Mouse (Mus musculus): Measurements from ENCODE around the gene Rbm26. TPM values are rescaled to one million over a fixed set of nuclear protein-coding genes. Genes with fewer than 3 reads are reported as not detected.

Rbm26 gene
- polyA plus RNA-seq (2014; fragmentation: Nextera tagmentation; extraction: Ambion mirVana): 33.4 and 38.8 TPM in 2 replicates

DNA sequence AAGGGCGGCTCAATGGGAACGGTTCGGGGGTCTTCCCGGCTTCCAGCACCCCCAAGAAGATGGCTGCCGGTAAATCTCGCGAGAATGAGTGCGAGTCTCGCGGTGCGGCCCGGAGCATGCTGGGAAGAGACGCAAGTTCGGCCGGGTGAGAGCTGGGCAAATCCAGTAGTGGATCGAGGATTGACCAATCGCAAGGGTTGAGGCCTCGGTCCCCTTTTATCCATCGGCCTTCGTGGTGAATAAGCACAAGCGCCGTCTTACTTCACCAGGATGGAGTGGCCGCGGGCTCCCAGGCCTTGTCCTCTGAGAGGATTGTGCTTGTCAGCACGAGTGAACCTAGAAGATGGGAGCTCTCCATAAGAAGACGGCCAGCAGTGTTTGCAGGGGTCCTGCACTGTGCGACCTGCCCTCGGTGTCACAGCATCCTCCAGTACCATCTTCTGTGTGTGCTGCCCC, at the start of gene Rbm26:
Gene Rbm26 (minus strand): TSS at position 90 of the 456 bp plus-strand sequence.
- peak within 1 kb of the TSS; percentile 96 for H3K27ac ChIP-seq (replicated peaks; ENCODE audit: low read depth, low read length)
- DNase-seq (ENCODE audit: low spot score): peak; percentile 98
- H3K36me3 ChIP-seq (ENCODE audit: control insufficient read depth, insufficient read depth, low read length): no peaks in the 10 kb centered on the region
- no peaks in the 10 kb centered on the region for H3K9me3 ChIP-seq (ENCODE audit: control insufficient read depth, low read length)
- peak within 1 kb of the TSS; percentile 81 for H3K4me3 ChIP-seq (ENCODE audit: low read depth, low read length)
- peak within 1 kb of the TSS; percentile 88 for H3K4me2 ChIP-seq (ENCODE audit: low read depth, low read length)
- H3K4me1 ChIP-seq (ENCODE audit: control insufficient read depth, insufficient read depth, low read length): peaks cover 21% of the 10 kb centered on the region
- 0% methylated on average over 28 of the region's 28 CpGs for WGBS
- peak within 1 kb of the TSS; percentile 97 for H3K9ac ChIP-seq (ENCODE audit: low read depth, low read length)
- ATAC-seq (ENCODE audit: low read depth): peak; percentile 98
- H3K27me3 ChIP-seq (replicated peaks; ENCODE audit: control insufficient read depth, insufficient read depth, low read length): no peaks in the 10 kb centered on the region

DNA sequence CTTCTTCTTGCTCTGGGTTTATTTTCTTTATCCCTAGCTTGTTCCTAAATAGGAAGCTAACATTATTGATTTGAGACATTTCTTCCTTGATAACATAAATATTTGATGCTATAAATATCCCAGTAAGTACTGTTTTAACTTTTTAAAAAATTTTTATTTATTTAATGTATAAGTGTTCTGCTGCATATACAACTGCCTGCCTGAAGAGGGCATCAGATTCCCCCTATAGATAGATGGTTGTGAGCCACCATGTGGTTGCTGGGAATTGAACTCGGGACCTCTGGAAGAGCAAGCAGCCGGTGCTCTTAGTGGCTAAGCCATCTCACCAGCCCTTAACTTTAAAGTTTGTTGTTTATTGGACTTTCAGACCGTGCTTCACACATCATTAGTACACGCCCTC, 48.7 kb upstream of the Rbm26 start:
- no peak overlapping the region for H3K9ac ChIP-seq (ENCODE audit: low read depth, low read length)

DNA sequence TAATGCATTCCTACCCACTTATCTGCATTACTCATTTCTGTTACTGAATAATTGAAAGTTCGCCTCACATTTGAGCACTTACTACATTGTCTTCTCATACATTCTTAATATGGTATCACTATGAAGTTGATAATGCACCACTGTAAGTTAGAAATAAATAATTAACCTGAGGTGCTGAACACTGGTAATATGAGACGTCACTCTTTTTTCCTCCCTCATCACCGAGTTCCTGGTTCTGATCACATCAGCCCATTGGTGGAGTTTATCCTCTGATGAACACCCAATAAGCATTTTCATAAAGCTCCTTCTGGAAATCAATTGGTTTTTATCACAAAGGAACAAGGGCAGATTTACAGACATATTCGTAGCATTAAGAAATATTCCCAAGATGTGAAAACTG, 45.1 kb upstream of the Rbm26 start:
- Histone ChIP-seq H3K4me2 (ENCODE audit: low read depth, low read length) (no peak overlapping the region), H3K27ac (replicated peaks; ENCODE audit: low read depth, low read length) (no peak overlapping the region), H3K27me3 (replicated peaks; ENCODE audit: control insufficient read depth, insufficient read depth, low read length) (no peaks in the 10 kb centered on the region), H3K9me3 (ENCODE audit: control insufficient read depth, low read length) (no peaks in the 10 kb centered on the region), H3K4me3 (ENCODE audit: low read depth, low read length) (no peak overlapping the region), H3K9ac (ENCODE audit: low read depth, low read length) (no peak overlapping the region), H3K36me3 (ENCODE audit: control insufficient read depth, insufficient read depth, low read length) (no peaks in the 10 kb centered on the region), H3K4me1 (ENCODE audit: control insufficient read depth, insufficient read depth, low read length) (no peaks in the 10 kb centered on the region)
- no peak for ATAC-seq (ENCODE audit: low read depth)
- WGBS: 75% methylated on average over 4 of the region's 4 CpGs
- DNase-seq (ENCODE audit: low spot score): no peak

More for the DNA sequence above, 48.7 kb upstream of the Rbm26 start:
- Histone ChIP-seq H3K36me3 (ENCODE audit: control insufficient read depth, insufficient read depth, low read length) (no peaks in the 10 kb centered on the region), H3K27me3 (replicated peaks; ENCODE audit: control insufficient read depth, insufficient read depth, low read length) (no peaks in the 10 kb centered on the region), H3K9me3 (ENCODE audit: control insufficient read depth, low read length) (no peaks in the 10 kb centered on the region), H3K4me2 (ENCODE audit: low read depth, low read length) (no peak overlapping the region), H3K27ac (replicated peaks; ENCODE audit: low read depth, low read length) (no peak overlapping the region), H3K4me1 (ENCODE audit: control insufficient read depth, insufficient read depth, low read length) (no peaks in the 10 kb centered on the region), H3K4me3 (ENCODE audit: low read depth, low read length) (no peak overlapping the region)
- no peak for ATAC-seq (ENCODE audit: low read depth)
- DNase-seq (ENCODE audit: low spot score): no peak
- 90% methylated on average over 4 of the region's 4 CpGs for WGBS

DNA sequence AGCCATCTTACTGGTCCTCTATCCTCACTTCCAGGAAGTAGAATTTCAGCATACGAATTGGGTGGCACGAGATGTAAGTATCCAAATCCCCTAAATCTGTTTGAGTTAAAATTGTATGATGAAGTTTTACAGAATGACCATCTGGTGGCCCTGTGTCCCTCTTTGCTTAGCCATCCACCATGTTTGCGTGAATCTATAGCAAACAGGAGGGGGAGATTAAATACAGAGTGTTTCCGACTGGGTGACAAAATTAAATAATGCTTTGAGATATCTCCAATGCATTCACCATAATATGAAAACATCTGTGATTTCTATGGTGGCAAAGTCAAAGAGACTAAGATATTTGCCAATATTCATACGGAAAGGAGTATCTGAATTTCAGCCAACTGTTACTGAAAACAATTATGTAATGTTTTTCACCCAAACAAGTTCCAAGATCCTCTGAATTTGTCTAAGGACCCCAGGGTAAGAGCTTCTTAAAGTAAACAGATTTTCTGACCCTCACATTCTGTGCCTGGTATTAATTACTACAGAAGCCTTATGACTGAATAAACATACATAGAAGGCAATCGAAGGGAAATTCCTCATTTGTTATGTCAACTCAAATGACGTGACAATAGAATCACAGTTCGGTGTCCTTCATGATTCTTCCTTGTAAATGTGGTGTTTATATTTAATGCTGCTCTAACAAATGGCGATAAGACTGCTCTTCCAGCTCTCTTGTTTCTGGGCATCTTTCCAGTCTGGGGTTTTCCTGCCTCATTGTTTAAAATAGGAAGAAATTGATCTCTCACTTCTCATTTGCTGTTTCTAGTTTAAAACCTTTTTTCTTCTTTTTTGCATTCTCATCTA, 42.6 kb upstream of the Rbm26 start:
- H3K4me1 ChIP-seq (ENCODE audit: control insufficient read depth, insufficient read depth, low read length): no peaks in the 10 kb centered on the region
- H3K4me2 ChIP-seq (ENCODE audit: low read depth, low read length): no peak overlapping the region
- no peaks in the 10 kb centered on the region for H3K27me3 ChIP-seq (replicated peaks; ENCODE audit: control insufficient read depth, insufficient read depth, low read length)
- 49% methylated on average over 9 of the region's 9 CpGs for WGBS
- H3K27ac ChIP-seq (replicated peaks; ENCODE audit: low read depth, low read length): no peak overlapping the region
- DNase-seq (ENCODE audit: low spot score): peak; percentile 78
- no peak overlapping the region for H3K4me3 ChIP-seq (ENCODE audit: low read depth, low read length)
- H3K9ac ChIP-seq (ENCODE audit: low read depth, low read length): no peak overlapping the region
- no peak for ATAC-seq (ENCODE audit: low read depth)
- H3K9me3 ChIP-seq (ENCODE audit: control insufficient read depth, low read length): no peaks in the 10 kb centered on the region
- no peaks in the 10 kb centered on the region for H3K36me3 ChIP-seq (ENCODE audit: control insufficient read depth, insufficient read depth, low read length)

DNA sequence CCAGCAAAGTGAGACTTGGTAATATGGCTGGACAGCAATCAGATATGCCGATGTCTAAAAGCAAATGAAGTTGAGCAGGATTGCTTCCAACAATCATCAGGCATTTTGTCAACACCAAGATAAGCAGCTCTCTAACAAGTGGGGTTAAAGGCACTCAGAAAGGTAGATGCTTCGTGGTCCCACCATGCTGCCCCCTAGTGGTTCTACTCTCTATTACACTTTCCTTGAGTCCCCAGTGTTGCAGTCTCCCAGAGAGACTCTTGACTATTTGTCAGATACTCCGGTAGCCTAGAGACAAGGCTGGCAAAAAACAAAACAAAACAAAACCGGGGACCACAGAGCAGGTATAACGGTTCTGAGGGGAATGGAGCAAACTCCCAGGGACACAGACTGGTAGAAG, 21.3 kb upstream of the Rbm26 start:
- H3K4me2 ChIP-seq (ENCODE audit: low read depth, low read length): no peak overlapping the region

DNA sequence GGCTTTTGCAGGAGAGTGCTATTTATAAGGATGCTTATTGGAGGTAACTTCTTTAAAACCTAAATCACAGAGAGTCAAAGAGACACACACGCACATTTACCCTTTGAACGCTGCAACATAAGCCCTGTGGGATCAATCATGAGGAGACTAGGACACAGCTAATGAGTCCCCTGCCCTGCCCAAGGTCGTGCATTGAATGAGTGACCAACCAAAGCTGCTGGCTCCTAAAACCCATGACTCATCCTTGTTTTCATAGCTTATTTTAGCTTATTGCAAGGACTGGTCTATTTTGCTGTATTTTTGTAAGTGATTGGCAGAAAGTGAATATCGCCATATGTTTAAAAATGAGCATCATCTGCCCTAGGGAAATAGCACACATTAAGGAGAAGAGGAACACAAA, 17.6 kb upstream of the Rbm26 start:
- ATAC-seq (ENCODE audit: low read depth) (no peak), DNase-seq (ENCODE audit: low spot score) (no peak)
- Histone ChIP-seq H3K27me3 (replicated peaks; ENCODE audit: control insufficient read depth, insufficient read depth, low read length) (no peaks in the 10 kb centered on the region), H3K4me2 (ENCODE audit: low read depth, low read length) (no peak overlapping the region), H3K9me3 (ENCODE audit: control insufficient read depth, low read length) (no peaks in the 10 kb centered on the region), H3K9ac (ENCODE audit: low read depth, low read length) (no peak overlapping the region), H3K4me3 (ENCODE audit: low read depth, low read length) (no peak overlapping the region), H3K27ac (replicated peaks; ENCODE audit: low read depth, low read length) (no peak overlapping the region), H3K4me1 (ENCODE audit: control insufficient read depth, insufficient read depth, low read length) (0 out of 2 replicates have a peak, but pooled peaks cover 6% of the 10 kb centered on the region), H3K36me3 (ENCODE audit: control insufficient read depth, insufficient read depth, low read length) (no peaks in the 10 kb centered on the region)
- 50% methylated on average over 4 of the region's 4 CpGs for WGBS

More for the DNA sequence above, 21.3 kb upstream of the Rbm26 start:
- H3K36me3 ChIP-seq (ENCODE audit: control insufficient read depth, insufficient read depth, low read length): no peaks in the 10 kb centered on the region
- 0 out of 2 replicates have a peak, but pooled peaks cover 6% of the 10 kb centered on the region for H3K4me1 ChIP-seq (ENCODE audit: control insufficient read depth, insufficient read depth, low read length)
- ATAC-seq (ENCODE audit: low read depth) (no peak), DNase-seq (ENCODE audit: low spot score) (no peak)
- no peaks in the 10 kb centered on the region for H3K9me3 ChIP-seq (ENCODE audit: control insufficient read depth, low read length)
- H3K27ac ChIP-seq (replicated peaks; ENCODE audit: low read depth, low read length): no peak overlapping the region
- no peaks in the 10 kb centered on the region for H3K27me3 ChIP-seq (replicated peaks; ENCODE audit: control insufficient read depth, insufficient read depth, low read length)
- no peak overlapping the region for H3K4me3 ChIP-seq (ENCODE audit: low read depth, low read length)
- WGBS: 49% methylated on average over 5 of the region's 5 CpGs
- no peak overlapping the region for H3K9ac ChIP-seq (ENCODE audit: low read depth, low read length)

DNA sequence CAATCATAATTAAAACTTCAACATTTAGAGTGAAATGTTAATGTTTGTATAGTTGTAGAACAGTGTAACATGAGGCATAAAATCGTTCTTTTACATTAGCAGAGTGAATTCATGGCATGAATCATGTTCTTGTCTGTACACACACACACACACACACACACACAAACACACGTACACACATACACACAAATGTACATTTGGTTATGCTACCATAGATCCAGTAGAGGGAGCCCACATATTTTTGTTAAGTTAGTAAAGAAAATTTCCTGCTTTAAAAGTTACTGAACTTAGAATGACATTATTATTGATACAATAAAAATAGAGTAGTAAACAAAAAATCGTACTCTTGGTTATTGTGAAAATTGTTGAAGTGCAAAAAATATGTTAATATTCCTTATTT, 7.7 kb upstream of the Rbm26 start:
- H3K9ac ChIP-seq (ENCODE audit: low read depth, low read length): no peak overlapping the region
- ATAC-seq (ENCODE audit: low read depth) (no peak), DNase-seq (ENCODE audit: low spot score) (peak; percentile 49)
- H3K4me3 ChIP-seq (ENCODE audit: low read depth, low read length): no peak overlapping the region
- no peaks in the 10 kb centered on the region for H3K36me3 ChIP-seq (ENCODE audit: control insufficient read depth, insufficient read depth, low read length)
- 56% methylated on average over 3 of the region's 3 CpGs for WGBS
- H3K4me2 ChIP-seq (ENCODE audit: low read depth, low read length): no peak overlapping the region
- H3K9me3 ChIP-seq (ENCODE audit: control insufficient read depth, low read length): no peaks in the 10 kb centered on the region
- no peak overlapping the region for H3K27ac ChIP-seq (replicated peaks; ENCODE audit: low read depth, low read length)
- no peaks in the 10 kb centered on the region for H3K27me3 ChIP-seq (replicated peaks; ENCODE audit: control insufficient read depth, insufficient read depth, low read length)
- no peaks in the 10 kb centered on the region for H3K4me1 ChIP-seq (ENCODE audit: control insufficient read depth, insufficient read depth, low read length)

DNA sequence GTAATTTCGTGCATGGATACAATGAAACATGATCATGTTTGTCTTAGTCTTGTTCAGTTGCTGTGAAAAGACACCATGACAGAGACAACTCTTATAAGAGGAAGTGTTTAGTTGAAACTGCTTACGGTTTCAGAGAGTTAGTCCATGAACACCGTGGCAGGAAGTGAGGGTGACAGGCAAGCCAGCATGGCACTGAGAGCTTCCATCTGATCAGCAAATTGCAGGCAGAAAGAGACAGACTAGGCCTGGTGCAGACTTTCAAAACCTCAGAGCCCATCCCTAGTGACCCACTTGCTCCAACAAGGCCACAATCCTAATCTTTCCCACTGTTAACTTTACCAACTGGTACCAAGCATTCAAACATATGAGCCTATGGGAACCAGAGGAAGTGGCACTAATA, 5.7 kb upstream of the Rbm26 start:
- H3K9me3 ChIP-seq (ENCODE audit: control insufficient read depth, low read length): no peaks in the 10 kb centered on the region
- WGBS: 71% methylated on average over 3 of the region's 3 CpGs
- DNase-seq (ENCODE audit: low spot score) (no peak), ATAC-seq (ENCODE audit: low read depth) (no peak)
- no peak overlapping the region for H3K4me2 ChIP-seq (ENCODE audit: low read depth, low read length)
- no peaks in the 10 kb centered on the region for H3K4me1 ChIP-seq (ENCODE audit: control insufficient read depth, insufficient read depth, low read length)
- H3K27me3 ChIP-seq (replicated peaks; ENCODE audit: control insufficient read depth, insufficient read depth, low read length): no peaks in the 10 kb centered on the region
- H3K27ac ChIP-seq (replicated peaks; ENCODE audit: low read depth, low read length): no peak overlapping the region
- no peak overlapping the region for H3K4me3 ChIP-seq (ENCODE audit: low read depth, low read length)
- H3K36me3 ChIP-seq (ENCODE audit: control insufficient read depth, insufficient read depth, low read length): no peaks in the 10 kb centered on the region
- no peak overlapping the region for H3K9ac ChIP-seq (ENCODE audit: low read depth, low read length)

DNA sequence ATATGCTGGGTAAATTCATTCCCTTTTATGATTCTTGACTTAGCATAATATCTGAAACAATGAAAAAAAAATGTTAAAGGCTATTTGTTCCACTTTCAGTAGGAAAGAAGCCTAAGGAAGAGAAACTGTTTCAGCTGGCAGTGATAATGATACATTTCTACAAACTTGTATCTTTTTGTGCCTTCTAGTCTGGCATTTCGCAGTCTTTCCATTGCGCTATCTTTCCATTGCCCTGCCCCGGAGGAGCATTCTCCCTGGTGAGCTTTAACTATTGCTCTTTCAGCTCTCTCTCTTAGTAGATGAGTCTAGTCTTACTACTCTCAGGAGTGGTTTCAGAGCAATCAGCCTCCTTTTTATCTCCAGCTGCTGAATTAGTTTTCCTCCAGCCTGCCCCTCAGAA, 2.6 kb upstream of the Rbm26 start:
- H3K36me3 ChIP-seq (ENCODE audit: control insufficient read depth, insufficient read depth, low read length): no peaks in the 10 kb centered on the region
- H3K27me3 ChIP-seq (replicated peaks; ENCODE audit: control insufficient read depth, insufficient read depth, low read length): no peaks in the 10 kb centered on the region
- H3K4me1 ChIP-seq (ENCODE audit: control insufficient read depth, insufficient read depth, low read length): peaks cover 12% of the 10 kb centered on the region
- H3K9ac ChIP-seq (ENCODE audit: low read depth, low read length): no peak overlapping the region
- no peak overlapping the region for H3K4me2 ChIP-seq (ENCODE audit: low read depth, low read length)
- H3K9me3 ChIP-seq (ENCODE audit: control insufficient read depth, low read length): no peaks in the 10 kb centered on the region
- H3K27ac ChIP-seq (replicated peaks; ENCODE audit: low read depth, low read length): no peak overlapping the region
- DNase-seq (ENCODE audit: low spot score): no peak
- no peak for ATAC-seq (ENCODE audit: low read depth)
- WGBS: 93% methylated on average over 3 of the region's 3 CpGs
- H3K4me3 ChIP-seq (ENCODE audit: low read depth, low read length): no peak overlapping the region

Data from embryonic facial prominence, embryonic 14.5 days (tissue).